Mouse (Mus musculus): ENCODE measurements around the gene Nipsnap3b.

DNA sequence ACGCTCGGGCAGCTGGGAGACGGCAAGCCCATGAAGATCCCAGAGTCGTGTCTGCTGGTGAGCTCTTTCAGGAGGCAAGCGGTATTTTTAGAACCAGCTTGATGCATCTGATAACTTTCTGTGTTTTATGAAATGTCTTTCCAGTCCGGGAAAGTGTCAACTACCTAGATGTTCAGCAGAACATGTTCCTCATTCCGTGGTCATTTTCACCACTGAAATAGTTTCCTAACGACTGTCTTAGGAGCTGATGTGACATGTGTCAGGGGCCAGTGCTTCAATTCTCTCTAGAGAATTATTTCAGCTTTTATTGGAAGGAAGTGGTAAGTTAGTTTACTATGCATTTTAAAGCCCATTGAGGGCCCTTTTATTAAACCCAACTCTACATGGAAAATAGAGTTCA, 11.5 kb upstream of the Nipsnap3b start:
- TF ChIP-seq ZC3H11A (IDR thresholded peaks at IDR 0.05; ENCODE audit: borderline replicate concordance, low read depth, low read length) (no peak), ZNF384 (IDR thresholded peaks at IDR 0.05; ENCODE audit: low read depth, low read length) (no peak)

Data from ES-E14 (cell line).